Mouse (Mus musculus) adrenal gland, postnatal 4 days (tissue): Measurements from ENCODE around the gene Col20a1. TPM values are rescaled to one million over a fixed set of nuclear protein-coding genes. Genes with fewer than 3 reads are reported as not detected.
A peak's percentile ranks its signal among the peaks of the same experiment; 100 is the strongest.

Experiments
- DNase-seq, 2 experiments: peaks; one replicate each; pipeline ENCODE4 v3.0.0; 2021 to 2022; ENCODE audit warnings: low spot score in 2 of 2, mixed read lengths in 2 of 2
- long read RNA-seq, 2 experiments: library from polyadenylated mRNA; stranded (forward); transcript quantifications; one replicate each; pipeline ENCODE4 v2.0.0; 2021
- total RNA-seq, 2 experiments: library from RNA; stranded (reverse); gene quantifications; 2 replicates each; pipeline ENCODE4 v1.2.3; 2021

The Col20a1 gene
- total RNA-seq: 1 to 10 TPM; 5.6 to 6.3 TPM
- long read RNA-seq, experiment 1, partial matches to known transcripts: 4 of 7 reads
- long read RNA-seq, experiment 1, other reads (novel, unspliced or antisense): 3 of 7 reads
- long read RNA-seq, experiment 2, partial matches to known transcripts: 2 of 10 reads
- long read RNA-seq, experiment 2, other reads (novel, unspliced or antisense): 8 of 10 reads

DNA sequence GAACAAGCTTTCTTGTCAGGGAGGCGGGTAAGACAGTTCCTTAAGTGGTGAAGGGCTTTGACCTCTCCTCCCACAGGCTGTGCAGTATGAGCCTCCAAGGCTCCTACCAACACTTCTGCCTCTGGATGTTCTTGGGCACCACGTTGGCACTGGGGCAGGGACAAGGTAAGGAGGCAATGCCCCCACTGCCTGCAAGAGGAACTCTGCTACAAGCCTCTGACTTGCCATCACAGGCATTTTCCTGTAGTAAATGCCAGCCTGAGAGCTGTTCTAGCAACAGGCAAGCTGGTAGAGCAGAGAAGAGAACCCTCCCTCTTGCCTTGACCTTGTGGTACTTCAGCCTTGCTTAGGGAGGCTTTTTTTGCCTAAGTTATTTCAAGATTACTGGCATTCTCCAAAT, at the start of gene Col20a1:
Col20a1 (plus strand) TSS at position 87 of the 400 bp plus-strand sequence.
- no peak for DNase-seq

DNA sequence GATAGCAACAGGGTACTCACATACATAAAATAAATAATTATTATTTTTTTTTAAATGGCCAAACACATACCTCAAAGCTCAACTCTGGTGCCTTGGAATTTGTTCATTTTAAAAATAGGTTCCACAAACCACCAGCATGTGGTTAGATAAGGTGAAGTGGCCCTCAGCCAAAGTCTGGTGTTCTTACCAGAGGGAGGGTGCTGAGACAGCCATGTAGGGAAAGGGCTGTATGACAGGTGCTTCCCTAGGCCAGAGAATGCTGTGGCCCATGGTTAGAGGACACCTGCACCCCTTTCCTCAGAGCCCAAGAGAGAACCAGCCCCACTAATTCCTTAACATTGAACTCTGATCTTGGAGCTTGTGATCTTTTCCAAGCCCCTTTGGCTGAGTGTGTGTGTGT, 46.1 kb upstream of the Col20a1 start:
- no peak for DNase-seq

DNA sequence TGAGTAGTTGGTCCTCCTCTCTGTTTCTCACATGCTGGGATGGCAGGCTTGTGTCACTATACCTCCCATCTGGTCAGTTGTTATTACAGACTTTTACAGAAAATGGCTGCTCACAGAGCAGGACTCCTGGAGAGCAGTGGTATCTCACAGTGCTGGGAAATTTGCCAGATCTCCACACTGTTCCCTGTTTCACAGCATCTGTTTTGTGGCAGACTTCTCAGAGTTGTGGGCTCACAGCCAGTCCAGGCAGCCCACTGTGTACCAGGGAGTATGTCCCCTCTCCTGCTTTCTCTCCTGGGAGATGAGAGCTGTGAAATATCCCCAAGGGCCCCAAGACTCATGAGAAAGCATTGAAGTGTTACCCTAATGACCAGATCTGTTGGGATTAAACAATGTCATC, 44.5 kb upstream of the Col20a1 start:
- DNase-seq: no peak

DNA sequence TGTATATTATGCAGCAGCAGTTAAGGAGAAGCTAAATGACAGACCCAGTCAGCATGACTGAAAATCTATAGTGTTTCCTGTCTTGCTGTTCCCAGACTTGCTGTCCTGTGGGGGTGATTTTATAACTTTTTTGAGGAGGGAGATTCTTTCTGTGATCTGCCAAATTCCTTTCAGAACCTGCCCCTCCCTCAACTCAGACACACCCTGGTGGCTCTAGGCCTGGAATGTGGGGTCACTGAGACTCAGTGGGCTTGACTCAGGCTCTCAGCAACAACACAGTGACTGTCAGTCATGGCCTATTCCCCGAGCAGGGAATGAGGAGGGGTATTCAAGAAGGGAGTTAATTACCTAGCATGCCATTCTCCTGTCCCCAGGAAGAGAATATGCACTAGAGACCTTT, 36.4 kb upstream of the Col20a1 start:
- DNase-seq: no peak

DNA sequence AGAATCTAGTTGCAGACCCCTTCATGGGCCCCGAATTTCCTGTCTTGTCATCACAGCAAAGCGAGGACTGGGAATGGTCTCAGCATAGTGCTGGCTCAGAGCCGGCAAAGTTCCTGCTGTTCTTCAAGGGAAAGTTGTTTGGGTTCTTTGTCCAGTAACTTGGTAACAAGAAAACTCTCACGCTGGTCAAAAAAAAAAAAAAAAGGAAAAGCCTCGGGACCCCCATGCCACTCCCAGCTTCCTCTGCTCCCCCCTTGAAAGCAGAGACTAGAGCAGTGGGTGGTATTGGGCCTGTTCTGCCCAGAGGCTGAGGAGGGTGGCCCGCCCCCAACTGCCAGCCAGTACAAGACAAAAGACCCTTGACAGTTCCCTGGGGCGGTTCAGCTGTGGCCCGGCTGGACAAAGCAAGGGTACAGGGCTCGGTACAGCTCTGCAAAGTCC, 33.6 kb upstream of the Col20a1 start:
- DNase-seq: no peak

DNA sequence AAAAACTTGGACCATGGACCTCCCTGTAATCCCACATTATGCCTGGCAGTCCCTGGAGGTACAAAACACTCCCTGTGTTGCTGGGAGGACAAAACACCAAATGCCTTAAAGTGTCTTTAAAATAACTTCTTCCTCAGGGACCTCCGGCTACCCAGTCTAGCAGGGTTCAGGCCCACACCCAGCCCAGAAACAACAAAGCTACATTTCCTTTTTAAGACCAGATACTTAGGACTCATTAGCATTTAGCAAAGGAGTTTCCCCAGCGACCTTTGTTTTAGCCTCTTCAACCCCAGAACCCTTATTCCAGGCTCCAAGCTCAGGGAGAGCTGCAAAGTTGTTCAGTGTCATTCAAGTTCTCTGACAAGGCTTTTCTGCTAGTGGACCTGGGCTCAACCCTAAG, 32.7 kb upstream of the Col20a1 start:
- no peak for DNase-seq

DNA sequence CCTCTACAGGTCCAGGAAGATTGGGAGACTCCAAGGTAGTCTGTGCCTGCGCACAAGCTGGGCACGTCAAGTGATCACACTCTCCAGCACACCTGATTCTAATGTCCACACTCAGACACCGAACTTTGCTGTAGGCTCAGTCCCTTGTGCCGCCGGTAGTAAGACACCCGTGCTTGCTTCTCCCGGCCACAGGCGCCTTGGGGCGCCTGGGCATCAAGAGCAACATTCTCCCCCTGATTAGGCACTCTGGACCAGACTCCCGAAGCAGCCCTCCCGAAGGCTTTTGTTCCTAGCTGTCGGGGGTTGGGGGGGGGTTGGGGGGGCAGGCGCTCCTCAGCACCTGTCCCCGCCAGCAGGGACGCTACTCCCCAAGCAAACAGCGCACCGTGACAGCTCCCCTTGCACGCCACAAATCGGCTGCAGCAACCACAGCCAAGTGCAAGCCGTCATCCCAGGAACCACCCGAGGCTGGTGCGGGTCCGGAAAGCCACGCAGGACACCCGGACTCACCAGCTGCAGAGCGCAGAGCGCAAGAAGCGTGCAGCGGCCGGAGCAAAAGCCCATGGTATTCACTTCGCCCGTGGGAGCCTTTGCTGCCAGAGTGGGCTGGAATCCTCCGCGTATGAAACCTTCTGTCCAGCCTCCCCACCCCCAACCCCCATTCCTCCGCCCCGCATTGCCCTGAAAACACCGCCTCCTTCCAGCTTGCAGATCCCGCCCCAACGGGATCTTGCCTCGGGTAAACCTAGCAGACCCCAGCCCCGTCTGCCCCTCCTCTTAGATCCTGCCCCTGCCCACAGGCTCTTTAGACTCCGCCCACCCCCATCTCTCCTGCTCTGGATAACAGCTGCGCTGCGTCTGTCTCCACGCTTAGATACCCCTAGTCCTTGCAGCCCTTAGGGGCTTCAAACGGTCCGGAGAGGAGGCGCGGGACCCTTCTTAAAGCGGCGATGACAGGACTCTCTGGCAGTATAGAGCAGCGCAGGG, 32.0 kb upstream of the Col20a1 start, which contains the start of gene Nkain4:
Nkain4 (minus strand) TSS at position 639 of the 987 bp plus-strand sequence.
- DNase-seq: no peak

DNA sequence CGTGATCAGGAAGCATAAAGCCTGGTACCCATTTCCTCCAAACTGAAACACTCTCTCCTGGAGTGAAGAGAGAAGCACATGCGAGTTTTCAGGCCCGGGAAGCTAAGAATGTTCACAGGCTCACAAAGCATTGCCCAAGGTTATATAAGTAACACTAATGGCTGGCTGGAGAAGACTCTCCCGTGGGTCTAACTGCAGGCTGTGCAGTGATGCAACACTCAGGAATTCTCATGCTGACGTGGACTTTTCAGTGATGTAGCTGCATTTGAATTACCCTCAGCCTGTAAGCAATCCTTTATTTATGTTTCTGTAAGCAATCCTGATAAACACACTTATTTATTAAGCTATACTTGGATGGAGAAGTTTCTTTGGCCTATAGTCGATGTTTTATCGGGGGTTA, 26.7 kb upstream of the Col20a1 start:
- no peak for DNase-seq

DNA sequence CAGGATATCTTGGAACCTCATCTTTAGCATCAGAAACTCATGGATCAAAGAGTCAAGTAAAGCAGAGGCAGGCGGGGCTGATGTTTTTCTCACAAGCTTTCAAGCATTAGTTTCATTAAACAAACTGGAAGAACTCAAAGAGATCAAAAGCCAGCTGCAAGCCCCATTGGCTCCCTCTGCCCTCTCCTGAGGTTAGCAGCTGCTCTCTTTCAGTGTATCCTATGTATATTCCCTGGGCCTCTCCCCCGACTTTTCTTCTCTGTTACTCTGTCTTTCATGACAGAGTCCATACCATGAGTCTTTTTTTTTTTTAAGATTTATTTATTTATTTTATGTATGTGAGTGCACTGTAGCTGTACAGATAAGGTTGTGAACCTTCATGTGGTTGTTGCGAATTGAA, 26.1 kb upstream of the Col20a1 start:
- no peak for DNase-seq

DNA sequence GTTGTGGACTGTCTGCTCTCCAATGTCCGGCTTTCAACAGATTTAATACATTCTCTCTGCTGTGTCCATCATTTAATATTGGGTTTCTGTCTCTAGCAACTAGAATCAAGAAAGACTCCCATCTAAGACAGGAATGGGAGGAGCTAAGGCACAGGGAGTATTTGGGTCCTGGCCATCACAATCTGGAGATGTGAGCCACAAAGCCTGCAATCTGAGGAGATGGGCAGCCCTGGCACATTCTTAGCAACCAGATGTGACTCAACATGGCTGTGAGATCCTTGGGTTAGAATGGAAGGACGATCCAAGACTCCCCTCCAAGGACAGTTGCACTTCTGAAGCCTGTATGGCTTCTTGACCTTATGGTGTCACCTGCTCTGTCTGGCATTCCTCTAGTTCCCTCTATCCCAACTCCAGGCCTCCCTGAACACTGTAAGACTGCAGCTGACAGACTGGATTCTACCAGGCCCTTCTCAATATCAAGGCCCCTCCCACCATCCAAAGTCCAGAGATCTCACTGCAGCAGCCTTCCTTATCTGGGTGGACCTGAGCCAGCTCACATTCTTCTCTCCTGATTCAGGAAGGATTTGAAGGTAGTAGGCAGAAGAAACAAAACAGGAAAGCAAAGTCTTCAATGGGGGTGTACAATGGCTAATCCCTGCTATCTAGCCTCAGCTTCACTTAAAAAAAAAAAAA, 23.6 kb upstream of the Col20a1 start:
- DNase-seq: no peak

DNA sequence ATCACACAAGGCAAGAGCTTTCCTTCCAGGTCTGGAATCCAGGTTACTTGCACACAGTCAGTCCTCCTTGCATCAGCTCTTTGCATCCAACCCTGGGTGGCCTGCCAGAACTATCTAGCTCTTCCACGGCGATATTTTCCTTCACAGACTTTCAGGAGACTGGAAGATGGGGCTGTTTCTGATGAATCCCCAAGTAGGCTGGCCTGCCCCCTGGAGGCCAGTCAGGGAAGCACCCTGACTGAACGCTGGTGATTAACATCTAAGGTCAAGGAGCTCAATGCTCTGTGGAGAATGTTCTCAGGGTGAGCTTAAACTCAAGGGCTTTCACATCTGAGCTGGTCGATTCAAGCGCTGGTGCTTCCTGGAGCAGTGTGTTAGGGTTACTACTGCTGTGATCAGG, 22.4 kb upstream of the Col20a1 start:
- peak; percentile 55 to 56 for DNase-seq

DNA sequence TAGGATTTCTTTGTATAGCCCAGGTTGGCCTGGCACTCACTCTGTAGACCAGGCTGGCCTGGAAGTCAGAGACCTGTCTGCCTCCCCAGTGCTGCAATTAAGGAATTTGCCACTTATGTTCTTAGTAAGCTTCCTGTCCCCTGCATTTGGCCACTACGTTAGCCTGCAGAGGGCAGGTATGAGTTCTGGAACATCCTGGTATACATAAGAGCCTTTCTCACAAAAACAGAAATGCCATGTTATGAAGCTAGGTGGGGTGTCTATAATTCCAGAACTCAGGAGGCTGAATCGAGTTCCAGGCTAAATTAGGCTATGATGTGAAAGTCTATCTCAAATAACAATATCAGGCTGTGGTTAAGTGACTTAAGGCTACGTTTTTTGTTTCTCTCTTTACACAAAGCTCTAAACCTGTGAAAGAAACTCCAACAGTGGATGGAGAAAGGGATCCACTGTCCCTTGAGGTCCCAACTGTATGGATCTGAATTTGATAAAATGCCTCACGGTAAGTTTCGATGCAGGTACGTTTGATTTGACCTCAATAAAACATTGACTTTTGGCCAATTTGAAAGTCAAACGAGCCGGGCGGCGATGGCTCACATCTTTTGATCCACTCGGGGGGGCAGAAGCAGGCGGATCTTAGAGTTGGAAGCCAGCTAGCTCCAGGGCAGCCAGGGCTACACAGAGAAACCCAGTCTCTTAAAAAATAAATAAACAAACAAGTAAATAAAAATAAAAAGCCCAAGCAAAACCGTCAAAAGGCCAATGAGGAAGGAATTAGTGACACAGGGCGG, 20.0 kb upstream of the Col20a1 start:
- DNase-seq: no peak

DNA sequence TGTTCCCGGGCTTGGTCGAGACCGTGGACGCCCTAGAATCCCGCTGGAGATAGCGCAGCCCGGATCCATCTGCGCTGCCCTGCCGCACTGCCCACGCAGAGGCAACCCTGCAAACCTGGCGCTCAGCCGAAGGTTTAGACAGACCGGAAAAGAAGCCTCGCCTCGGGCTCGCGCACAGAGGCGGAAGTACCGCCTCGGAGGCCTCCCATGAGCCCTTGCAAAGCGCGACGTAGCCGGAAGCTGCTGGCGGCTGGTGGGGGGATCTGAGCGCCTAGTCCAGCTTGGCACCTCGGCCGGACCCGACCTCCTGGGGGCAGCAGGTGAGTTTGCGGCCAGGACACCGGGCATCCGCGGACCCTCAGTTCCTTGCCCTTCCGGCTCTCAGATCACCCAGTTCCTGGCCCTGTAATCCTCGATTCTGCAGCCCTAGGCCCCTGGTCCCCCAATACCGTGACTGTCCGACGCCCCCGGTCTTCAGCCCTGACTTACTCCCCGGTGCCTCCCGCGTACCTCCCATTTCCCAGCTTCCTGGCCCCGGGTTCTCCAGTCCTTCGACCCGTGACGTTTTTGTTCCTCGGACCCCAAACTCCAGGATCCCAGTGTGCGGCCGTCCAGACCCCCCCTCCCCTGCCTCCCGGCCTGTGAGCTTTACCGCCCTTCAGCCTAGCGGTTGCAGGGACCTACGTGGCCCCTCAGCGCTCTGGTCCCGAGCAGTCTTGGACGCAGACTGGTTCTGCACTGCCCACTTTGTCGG, 19.1 kb upstream of the Col20a1 start, which contains the start of gene Arfgap1:
Arfgap1 (plus strand) TSS at position 216 of the 754 bp plus-strand sequence.
- DNase-seq: peak; percentile 78 to 83

DNA sequence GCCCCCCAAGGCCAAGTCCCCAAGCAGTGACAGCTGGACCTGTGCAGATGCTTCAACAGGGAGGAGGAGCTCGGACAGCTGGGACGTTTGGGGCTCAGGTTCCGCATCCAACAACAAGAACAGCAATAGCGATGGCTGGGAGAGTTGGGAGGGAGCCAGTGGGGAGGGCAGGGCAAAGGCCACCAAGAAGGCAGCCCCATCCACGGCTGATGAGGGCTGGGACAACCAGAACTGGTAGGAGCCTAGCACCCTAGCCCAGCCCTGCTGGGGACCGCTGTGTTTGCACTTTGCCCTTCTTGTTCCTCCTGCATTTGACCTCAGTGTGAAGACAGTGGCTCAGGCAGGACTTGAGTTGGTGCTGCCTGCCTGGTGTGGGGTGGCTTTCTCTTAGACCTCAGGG, 5.2 kb upstream of the Col20a1 start:
- DNase-seq: no peak

DNA sequence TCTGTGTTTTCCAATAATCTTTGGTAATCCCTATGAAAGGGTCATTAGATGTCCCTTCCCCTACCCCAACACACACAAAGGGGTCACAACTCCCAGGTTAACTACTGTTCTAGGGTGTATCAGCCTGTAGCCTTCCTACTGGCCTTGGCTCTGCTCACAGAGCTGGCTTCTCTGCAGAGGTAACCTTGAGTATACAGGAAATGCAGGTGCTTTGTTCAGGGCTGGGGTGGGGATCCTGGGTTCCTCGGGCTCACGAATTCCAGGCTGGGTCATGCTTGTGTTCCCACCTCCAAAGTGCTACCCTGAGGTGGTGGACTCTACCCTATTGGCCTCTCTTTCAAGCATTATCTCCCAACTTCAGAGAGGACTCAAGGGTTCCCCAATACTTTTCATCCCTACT, 700 bp upstream of the Col20a1 start:
- DNase-seq: no peak

DNA sequence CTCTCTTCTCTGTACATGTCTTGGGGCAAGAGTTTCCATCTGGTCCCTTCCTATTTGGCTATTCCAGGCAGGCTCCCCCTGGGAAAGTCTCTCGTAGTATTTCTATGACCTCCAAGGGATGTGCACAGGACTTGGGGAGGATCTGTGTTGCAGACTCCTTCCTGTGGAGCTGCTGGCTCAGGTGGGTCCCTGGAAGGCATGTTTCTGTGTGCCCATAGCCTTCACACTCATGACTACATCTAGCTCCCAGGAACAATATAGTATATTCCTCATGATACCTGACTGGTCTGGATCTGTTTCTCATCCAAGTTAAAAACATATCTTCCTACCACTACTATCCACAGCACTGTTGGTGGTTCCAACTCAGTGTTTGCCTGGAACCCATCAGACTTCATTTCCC, 666 bp downstream of the Col20a1 start:
- no peak for DNase-seq

DNA sequence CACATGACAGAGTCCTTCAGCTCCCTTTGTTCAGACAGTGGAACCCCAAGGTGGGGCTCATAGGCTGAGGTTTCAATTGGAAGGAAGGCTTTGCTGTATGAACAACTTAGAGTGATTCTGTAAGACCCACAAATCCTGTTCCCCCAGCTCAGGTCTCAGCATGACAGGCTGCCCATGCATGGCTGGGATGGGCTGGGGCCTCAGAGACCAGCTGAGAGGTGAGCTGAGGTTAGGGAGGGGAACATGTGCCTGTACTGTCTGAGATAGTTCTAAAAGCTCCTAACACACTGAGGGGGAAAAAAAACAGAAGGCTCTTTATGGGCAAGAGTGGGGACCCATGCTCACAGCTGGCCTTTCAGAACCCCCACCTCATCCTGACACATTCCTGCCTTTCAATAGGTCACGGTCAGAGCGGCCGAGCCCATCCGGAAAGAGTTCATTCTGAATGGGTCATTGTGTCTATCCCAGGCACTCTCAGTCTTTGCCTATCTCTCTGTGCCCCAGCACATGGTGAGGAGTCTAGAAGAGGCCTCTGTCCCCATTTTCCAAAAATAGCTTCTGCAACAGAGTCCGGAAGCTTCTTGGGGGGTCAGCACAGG, 1.2 kb downstream of the Col20a1 start:
- DNase-seq: no peak

DNA sequence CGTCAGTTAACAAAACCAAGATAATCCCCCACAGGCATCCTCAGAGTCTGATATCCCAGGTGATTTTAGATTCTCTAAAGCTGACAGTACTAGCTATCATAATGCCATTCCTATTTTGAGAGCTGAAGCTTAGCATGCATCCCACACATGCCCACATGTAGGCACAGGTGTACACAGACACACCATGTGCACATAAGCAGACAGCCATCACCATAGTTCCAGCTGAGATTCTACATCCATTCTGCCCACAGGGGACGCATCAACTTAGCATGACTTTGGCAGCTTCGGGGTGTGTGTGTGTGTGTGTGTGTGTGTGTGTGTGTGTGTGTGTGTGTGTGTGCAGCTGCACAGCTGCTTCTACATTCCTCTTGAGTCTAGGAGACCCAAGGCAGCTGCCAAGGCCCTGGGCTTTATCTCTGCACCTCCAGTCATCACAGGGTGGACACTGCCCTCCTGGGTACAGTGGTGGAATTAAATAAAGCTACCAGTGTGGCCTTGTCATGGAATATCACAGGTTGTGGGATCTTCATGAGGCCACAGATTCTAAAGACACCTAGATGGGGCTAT, 2.1 kb downstream of the Col20a1 start:
- DNase-seq: no peak

DNA sequence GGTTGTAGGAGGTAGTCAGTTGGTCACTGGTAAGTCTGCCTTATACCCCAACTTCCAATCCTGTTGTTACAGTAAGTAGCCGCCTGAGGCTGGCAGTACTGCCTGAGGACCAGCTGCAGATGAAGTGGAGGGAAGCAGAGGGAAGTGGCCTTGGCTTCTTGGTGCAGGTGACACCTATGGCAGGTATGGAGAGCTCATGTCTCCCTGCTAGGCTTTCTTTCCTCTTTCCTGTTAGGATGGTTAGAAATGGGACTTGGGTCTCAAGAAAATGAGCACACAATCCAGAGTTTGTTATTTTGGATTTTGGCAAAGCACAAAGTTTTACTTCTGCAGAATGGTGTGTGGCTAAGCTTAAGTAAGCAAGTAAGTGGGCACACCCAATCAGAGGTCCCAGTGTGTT, 2.6 kb downstream of the Col20a1 start:
- DNase-seq: no peak
